Mouse (Mus musculus): ENCODE data around the gene Hist1h4c. TPM values are rescaled to one million over a fixed set of nuclear protein-coding genes. Genes with fewer than 3 reads are reported as not detected.

Gene Hist1h4c
- total RNA-seq (2021): 100 to 1,000 TPM; 104 to 112 TPM
- long read RNA-seq, partial matches to known transcripts: 0 of 1 reads
- long read RNA-seq, other reads (novel, unspliced or antisense): 0 of 1 reads

DNA sequence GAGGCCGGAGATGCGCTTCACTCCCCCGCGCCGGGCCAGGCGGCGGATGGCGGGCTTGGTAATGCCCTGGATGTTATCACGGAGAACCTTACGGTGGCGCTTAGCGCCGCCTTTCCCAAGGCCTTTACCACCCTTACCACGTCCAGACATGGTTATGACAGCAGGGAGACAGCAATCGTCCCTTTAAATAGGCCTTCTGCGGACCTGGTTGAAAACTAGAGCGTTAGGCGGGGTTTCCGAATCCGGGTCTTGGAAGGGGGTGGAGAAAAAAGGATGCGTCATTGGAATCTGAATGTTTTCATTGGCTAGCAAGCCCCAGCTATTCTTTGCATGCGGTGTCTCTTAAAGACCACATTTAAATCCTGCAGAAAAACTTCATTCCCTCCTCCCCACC, at the start of gene Hist1h4c:
Hist1h4c (minus strand) TSS at position 155 of the 394 bp plus-strand sequence.
- DNase-seq (ENCODE audit: low spot score in 2 of 2): peak; percentile 98 to 99

GRCm38 (mm10) chr13:23747892-23748288, 49.6 kb upstream of the Hist1h4c start:
- DNase-seq (ENCODE audit: low spot score in 2 of 2): no peak

GRCm38 (mm10) chr13:23747081-23747891, 49.0 kb upstream of the Hist1h4c start:
- DNase-seq (ENCODE audit: low spot score in 2 of 2): no peak

DNA sequence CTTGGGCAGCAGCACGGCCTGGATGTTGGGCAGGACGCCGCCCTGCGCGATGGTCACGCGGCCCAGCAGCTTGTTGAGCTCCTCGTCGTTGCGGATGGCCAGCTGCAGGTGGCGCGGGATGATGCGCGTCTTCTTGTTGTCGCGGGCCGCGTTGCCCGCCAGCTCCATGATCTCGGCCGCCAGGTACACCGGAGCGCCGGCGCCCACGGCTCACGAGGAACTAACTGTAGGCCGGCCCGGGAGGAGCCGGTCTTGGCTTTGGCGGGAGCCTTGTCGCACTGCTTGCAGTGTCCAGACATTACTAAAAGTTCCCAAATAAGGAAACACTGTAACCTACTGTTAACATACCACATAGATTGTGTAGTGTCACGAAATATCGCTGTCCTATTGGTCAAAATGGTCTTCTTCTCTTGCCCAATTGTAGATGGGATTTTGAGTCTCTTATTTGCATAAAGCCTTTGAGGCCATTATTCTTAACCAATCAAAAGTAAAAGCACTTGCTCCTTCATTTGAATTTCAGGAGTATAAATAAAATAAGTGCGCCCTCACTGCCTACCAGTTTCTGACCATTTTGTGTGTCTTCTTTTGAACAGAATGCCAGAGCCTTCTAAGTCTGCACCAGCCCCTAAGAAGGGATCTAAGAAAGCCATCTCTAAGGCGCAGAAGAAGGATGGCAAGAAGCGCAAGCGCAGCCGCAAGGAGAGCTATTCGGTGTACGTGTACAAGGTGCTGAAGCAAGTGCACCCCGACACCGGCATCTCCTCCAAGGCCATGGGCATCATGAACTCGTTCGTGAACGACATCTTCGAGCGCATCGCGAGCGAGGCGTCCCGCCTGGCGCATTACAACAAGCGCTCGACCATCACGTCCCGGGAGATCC, 48.2 kb upstream of the Hist1h4c start, which contains the start of gene Hist1h2bb:
Hist1h2bb (plus strand) TSS at position 534 of the 880 bp plus-strand sequence.
- peak; percentile 73 to 91 for DNase-seq (ENCODE audit: low spot score in 2 of 2)

DNA sequence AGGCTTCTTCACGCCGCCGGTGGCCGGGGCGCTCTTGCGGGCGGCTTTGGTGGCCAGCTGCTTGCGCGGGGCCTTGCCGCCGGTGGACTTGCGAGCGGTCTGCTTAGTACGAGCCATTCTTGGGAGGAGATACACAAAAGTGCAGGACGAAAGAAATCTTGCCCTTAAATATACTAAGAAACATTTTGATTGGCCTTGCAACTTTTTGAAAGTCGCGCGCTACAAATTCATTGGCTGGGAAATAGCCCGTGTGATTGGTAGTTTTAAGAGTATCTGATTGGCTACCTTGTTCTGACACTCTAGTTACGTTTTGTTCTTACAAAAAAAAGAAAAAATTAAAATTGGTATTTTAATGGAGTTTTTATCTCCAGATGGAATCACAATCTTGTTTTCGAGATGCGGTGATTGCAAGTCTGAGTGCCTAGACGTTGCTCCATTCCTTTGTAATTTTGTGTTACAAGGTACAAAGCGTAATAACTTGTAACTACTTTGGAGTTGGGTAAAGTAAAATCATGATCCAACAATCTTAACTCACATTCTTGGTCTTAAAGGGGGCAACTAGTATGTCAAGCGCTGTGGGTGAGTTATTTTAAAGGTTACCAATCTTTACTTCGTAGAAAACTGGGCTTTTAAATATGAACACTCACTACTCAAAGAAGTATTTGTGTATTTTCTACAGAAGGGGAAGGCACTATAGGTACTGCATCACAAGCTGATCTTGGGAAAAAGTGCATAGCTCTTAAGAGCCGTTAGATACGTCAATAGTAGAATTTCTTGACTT, 47.3 kb upstream of the Hist1h4c start, which contains the start of gene Hist1h3c:
Hist1h3c (minus strand) TSS at position 222 of the 781 bp plus-strand sequence.
- peak; percentile 64 to 92 for DNase-seq (ENCODE audit: low spot score in 2 of 2)

- DNase-seq (ENCODE audit: low spot score in 2 of 2): no peak
Measured at GRCm38 (mm10) chr13:23744421-23745380, 46.4 kb upstream of the Hist1h4c start.

- no peak for DNase-seq (ENCODE audit: low spot score in 2 of 2)
Measured at GRCm38 (mm10) chr13:23743963-23744362, 45.7 kb upstream of the Hist1h4c start.

DNA sequence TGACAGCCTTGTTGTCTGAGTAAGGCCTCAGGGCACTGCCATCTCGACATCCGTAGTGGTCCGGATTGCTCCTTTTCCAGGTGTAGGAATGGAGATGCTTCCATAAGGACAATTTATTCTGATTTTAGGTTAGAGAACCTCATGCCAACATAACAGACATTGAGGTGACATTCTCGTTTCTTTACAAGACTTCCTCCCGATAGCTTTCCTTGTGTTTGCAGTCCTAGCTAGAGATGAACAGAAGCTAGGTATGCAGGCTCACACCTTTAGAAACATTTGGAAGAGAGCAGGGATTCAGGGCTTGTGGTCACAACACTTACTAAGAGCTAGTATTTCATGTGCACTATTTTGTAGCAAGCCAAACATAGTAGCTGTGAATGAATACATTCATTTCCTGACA, 45.0 kb upstream of the Hist1h4c start:
- DNase-seq (ENCODE audit: low spot score in 2 of 2): no peak

- no peak for DNase-seq (ENCODE audit: low spot score in 2 of 2)
Measured at GRCm38 (mm10) chr13:23742007-23742406, 43.8 kb upstream of the Hist1h4c start.

DNA sequence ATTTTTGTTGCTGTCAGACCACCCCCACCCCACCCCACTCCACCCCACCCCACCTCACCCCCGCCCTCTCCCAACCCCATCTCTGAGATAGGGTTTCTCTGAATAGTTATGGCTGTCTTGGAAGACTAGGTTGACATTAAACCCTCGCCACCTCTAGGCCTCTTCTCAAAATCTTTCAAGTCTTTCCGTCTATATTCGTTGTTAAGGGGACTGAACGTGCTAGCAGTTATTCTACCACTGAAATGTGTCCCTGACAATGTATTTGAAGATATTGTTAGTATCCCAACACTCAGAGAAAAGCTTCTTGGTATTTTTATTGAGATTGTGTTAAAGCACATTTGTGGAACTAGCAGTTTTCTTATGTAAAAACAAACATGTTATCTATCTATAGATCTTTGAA, 42.7 kb upstream of the Hist1h4c start:
- DNase-seq (ENCODE audit: low spot score in 2 of 2): no peak

DNA sequence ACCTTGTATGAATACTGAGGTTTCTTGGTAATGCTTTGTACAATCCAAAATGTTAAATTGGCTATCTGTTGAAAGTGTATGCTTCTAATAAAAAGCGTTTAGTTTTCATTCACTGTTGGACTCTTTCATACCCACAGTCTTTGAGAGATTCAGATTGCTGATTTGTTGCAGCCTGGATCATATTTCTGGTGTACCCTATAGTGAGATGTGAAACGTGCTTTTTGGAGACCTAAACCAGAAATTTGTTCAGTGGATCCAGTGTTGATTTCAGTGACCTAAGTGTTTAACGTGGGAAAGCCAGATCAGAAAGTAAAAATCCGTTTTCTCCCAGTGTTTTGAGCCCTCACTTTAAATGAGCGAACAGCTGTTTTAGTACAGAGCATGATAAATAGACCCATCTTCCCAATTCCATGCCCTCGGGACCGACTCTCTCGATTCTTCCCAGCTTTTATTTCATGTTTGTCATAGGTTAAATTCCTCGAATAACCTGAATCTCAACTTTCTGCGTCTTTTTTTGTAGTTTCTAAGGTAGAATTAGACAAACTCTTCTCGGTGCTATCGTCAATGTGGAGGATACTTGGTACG, 42.1 kb upstream of the Hist1h4c start:
- DNase-seq (ENCODE audit: low spot score in 2 of 2): no peak

- DNase-seq (ENCODE audit: low spot score in 2 of 2): no peak
Measured at GRCm38 (mm10) chr13:23739922-23740252, 41.6 kb upstream of the Hist1h4c start.

- DNase-seq (ENCODE audit: low spot score in 2 of 2): peak; percentile 94 to 98
Measured at GRCm38 (mm10) chr13:23739069-23739921, 41.0 kb upstream of the Hist1h4c start.

DNA sequence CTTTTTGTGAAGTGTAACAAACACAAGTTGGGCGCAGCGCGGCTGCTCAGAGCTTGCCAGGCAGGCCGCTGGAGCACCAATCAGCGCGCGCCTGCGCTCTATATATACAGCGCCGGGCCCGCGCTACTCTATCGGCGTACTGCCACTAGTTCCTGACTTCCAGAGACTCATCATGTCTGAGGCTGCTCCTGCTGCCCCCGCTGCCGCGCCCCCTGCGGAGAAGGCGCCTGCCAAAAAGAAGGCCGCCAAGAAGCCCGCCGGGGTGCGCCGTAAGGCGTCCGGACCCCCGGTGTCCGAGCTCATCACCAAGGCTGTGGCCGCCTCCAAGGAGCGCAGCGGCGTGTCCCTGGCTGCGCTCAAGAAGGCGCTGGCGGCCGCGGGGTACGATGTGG, 40.4 kb upstream of the Hist1h4c start, which contains the start of gene Hist1h1c:
Hist1h1c (plus strand) TSS at position 132 of the 392 bp plus-strand sequence.
- DNase-seq (ENCODE audit: low spot score in 2 of 2): peak; percentile 76 to 89

DNA sequence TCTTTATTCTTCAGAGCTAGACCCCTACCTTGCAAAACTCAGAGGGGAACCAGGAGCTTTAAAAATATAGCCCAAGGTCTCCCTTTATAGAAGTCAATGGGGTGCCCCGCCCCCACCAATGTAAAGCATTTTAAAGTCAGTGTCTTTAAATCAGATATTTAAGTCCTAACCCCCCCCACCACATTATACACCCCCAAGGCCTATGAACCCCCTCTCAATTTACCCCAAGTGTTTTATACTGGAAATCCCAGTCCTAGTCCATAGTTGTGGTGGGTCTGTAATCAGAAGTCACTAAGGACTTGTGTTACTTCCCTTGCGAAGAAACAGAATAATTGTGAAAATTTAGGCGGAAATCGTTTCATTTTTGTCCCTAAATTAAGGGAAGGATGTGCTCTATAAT, 39.8 kb upstream of the Hist1h4c start:
- DNase-seq (ENCODE audit: low spot score in 2 of 2): no peak

DNA sequence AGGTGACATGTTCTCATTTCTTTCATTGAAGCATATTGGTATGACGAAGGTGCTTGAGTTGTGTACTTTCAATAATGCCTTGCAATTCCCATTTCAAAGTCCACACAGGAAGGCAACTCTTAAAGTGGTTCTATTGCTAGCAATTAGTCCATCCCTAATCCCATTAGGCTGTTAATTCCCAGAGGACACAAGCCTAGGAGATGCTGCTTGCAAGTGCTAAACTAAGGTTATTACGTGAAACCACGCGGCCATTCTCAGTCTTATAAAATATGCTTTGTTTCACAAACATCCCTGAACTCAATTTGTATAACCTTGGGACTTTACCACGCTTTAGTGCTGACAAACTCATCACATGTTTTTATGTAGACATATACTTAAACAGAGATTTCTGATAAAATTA, 38.8 kb upstream of the Hist1h4c start:
- DNase-seq (ENCODE audit: low spot score in 2 of 2): no peak

DNA sequence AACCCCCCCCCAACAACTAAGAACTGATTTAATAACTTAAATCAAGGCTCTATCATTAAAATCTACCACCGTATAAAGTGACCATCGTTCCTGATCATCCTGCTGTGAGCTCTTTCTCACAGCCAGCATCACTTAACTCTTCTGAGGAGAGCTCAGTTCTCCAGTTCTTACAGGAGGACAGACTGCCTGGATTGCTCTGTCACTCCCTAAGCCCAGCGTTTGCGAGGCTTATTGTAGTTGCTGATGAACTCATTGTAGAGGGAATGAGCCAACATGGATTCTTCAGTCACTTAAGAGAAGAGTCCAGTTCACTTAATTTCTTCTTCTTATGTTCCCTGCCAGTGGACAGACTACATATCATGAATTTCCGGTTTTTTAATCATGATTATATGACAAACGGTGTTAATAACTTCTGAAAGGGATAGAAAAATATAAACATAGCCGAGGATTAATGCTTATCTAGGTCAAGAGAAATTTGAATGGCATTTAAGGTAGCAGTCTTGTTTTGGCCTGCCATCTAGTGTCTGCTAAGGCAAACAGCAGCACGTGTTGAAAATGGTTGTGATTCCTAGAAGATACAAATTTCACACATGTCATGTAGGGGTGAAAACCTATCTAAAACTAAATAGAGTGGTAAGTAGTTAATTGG, 34.0 kb upstream of the Hist1h4c start:
- peak in 1 of 2 experiments; percentile 66 for DNase-seq (ENCODE audit: low spot score in 2 of 2)

DNA sequence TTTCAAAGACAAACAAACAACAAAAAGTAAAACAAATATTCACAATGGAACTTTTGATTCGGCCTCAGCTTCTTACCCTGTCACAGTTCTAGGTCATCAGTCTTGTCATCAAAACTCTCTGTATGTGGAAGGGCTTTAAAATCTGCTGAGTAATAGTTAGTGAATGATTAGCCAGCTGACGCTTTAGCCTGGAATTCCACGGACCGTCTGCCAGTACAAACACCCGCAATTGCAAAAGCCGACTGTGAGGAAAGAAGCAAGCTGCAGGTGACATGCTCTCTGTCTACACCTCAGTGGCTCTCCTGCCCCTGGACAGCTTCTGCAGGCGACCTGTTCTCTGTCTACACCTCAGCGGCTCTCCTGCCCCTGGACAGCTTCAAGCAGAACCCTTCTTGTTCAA, 32.2 kb upstream of the Hist1h4c start:
- DNase-seq (ENCODE audit: low spot score in 2 of 2): no peak

Measured in layer of hippocampus, adult 18-20 months (tissue).